Mouse (Mus musculus): Measurements from ENCODE around the gene Ddx20.

Ddx20 gene

DNA sequence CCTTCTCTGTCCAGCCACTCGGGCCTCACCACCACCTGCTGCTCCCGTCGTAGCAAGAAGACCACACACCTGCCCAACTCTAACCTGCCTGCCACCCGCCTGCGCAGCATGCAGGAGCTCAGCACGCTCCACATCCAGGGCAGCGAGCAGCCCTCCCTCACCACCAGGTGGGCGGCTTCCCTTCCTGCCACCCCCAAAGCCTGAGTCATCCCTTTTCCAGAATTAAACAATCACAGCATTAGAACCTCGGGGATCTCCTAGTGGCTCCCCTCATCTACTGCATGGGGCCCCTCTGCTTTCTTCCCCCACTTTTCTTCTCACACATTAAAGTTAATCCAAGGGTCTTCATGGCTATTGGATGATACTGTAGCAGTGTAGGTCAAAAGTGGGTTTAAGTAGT lies 19.2 kb downstream of the Ddx20 start:
- no peak for DNase-seq (ENCODE audit: low spot score in 2 of 2)

DNA sequence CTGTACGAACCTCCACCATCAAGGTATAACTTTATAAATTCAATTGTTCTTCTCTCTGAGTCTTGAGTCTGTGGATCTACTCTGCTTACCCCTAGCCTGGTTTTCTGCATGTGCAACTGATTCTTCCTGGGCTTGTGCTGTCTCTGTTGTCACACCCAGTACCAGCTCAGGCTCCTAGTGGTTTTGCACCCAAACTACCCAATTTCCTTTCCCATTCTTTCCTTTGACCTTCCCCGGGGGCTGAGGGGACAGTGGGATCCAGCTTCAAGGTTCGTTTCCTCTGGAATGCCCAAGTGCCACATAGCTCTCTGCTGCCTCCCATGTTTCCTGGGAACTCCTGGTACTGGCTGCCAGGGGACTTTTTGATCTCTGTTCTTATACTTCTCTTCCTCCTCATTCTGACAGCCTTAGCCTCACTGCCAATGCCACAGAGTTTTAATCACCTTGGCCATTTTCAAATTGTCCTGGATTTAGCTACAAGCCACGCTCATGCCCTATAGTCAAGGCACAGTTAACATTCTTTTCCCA lies 20.3 kb downstream of the Ddx20 start:
- no peak for DNase-seq (ENCODE audit: low spot score in 2 of 2)

DNA sequence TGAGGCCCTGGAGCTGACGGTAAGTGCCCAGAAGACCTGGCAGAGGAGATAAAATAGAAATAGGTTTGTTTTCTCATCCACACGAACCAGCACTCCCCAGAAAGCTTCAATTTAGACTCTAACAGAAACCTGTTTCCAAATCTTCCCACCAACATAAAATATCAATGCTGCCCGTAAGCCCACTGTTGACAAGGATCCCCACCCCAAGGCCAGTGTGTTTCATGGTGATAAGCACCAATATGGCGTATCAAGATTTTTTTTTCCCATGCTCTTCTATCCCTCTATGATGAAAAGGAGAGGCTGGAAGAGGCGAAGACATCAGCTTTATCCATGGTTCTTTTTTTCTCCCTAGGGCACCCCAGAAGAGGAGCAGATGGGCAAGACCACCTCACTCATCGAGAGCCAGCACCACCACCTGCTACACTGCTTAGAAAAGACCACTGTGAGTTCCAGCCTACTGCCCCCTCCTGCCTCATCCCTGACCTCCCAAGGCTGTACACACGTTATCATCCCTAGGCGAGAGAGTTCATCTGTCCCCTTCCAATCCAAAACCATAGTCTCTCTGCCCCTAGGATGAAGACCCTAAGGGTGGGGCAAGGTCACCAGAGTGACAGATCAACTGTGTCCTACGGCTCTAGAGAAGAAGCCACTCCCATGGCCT lies 22.1 kb downstream of the Ddx20 start:
- no peak for DNase-seq (ENCODE audit: low spot score in 2 of 2)

DNA sequence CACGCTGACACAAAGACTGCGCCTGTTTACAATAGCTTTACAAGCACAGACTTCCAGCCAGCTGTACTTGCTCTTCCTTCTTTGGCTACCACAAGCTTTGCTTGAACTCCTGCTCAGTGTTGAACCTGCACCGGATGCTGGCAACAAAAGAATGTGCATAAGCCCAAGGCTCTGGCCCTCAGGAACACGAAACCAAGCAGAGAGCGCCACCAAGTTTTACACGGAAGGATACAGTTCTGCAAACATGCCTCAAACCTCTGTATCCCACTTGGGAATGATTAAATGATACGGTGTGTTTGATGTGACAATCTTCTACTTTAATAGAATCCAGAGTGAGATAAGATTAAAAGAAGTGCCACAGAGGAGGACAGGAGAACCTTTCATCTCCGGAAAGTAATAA lies 24.3 kb downstream of the Ddx20 start:
- no peak for DNase-seq (ENCODE audit: low spot score in 2 of 2)

DNA sequence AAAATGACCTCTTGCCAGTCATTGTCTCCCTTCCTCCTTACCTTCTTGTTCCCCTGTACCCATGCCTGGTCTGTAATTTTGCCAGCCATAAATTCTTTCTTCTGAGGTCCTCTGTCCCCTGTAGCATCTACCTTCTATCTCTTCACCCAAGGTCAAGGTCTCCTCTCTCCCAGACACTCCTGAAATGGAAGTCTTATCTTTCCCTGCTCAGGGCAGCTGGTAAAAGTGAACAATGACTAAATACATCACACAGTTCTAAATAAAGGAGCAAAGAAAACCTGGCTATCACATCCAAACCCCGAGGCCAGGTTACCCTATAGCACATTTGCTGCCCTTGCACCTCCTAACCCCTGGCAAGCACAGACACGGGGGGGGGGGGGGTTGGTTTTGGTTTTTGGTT lies 26.8 kb downstream of the Ddx20 start:
- DNase-seq (ENCODE audit: low spot score in 2 of 2), result no peak

GRCm38 (mm10) chr3:105655031-105655585 lies 32.3 kb downstream of the Ddx20 start:
- DNase-seq (ENCODE audit: low spot score in 2 of 2), result no peak

GRCm38 (mm10) chr3:105653544-105654380 lies 33.6 kb downstream of the Ddx20 start:
- DNase-seq (ENCODE audit: low spot score in 2 of 2), result no peak

GRCm38 (mm10) chr3:105648889-105649567 lies 38.3 kb downstream of the Ddx20 start:
- DNase-seq (ENCODE audit: low spot score in 2 of 2), result no peak

DNA sequence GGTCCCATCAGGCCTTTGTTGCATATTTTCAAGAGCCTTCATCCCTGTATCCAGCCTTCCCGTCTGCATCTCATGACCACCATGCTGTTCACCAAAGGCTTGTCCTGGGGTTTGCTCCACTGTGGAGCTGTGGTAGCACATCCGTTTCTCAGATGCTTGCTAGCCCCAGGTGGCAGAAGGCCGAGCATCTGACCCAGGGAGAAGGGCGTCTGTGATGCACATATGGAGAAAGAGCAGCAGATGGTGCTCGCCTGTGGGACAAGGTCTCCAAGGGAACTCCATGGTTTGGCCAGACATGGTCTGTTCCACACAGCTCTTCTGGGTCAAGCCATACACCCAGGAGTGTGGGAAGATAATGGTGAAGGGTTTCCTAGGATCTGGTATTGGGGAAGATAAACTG lies 43.8 kb downstream of the Ddx20 start:
- DNase-seq (ENCODE audit: low spot score in 2 of 2), result no peak

GRCm38 (mm10) chr3:105642186-105642585 lies 45.2 kb downstream of the Ddx20 start:
- DNase-seq (ENCODE audit: low spot score in 2 of 2), result peak in 1 of 2 experiments; percentile 23

- DNase-seq (ENCODE audit: low spot score in 2 of 2), result no peak
These were observed 54.4 kb downstream of the Ddx20 start for GRCm38 (mm10) chr3:105633021-105633420.

DNA sequence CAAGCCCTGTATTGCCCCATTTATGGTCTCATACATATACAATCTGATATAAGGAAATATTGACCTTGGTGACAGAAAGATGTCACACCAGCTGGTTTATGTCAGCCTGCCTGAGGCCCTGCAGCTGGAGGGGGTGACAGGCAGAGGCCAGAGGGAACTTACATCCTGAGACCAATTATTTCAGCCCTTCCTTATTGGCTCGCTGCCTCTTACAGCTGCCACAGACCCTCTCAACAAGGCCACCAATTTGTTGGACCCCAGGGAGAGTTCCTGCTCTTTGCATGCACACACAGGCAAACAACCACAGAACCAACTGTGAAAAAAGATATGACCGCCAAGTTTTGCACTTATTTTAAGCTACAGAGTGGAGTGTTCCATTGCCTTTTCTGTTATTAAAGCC lies 55.1 kb downstream of the Ddx20 start:
- DNase-seq (ENCODE audit: low spot score in 2 of 2), result no peak

Data from frontal cortex, postnatal 10 days (tissue).